Mouse (Mus musculus) stomach, embryonic 16.5 days (tissue): ENCODE data around the gene Men1. TPM values are rescaled to one million over a fixed set of nuclear protein-coding genes. Genes with fewer than 3 reads are reported as not detected.

Experiments
- ATAC-seq: fragments of 200-750 bp; cut with Nextera tagmentation; 2 replicates; pipeline ENCODE4 v1.8.0; 2017; ENCODE audit warnings: moderate number of reproducible peaks, moderate TSS enrichment; ENCODE audit not compliant: insufficient read depth, low FRiP score
- H3K27ac ChIP-seq: fragments of 300-500 bp; sonication (generic); 2 replicates; pipeline ENCODE4 v1.5.1; 2014; ENCODE audit warnings: low read length
- H3K27me3 ChIP-seq: fragments of 300-500 bp; sonication (generic); 2 replicates; pipeline ENCODE4 v1.6.1; 2014; ENCODE audit warnings: low read length, control low read depth, mixed read lengths; ENCODE audit not compliant: control insufficient read depth, insufficient read depth
- H3K36me3 ChIP-seq: fragments of 300-500 bp; sonication (generic); 2 replicates; pipeline ENCODE4 v1.6.1; 2014; ENCODE audit warnings: low read length; ENCODE audit not compliant: control insufficient read depth, insufficient read depth
- H3K4me1 ChIP-seq: fragments of 300-500 bp; sonication (generic); 2 replicates; pipeline ENCODE4 v1.6.1; 2014; ENCODE audit warnings: low read length, control low read depth, mixed read lengths; ENCODE audit not compliant: control insufficient read depth, insufficient read depth
- H3K4me2 ChIP-seq: fragments of 300-500 bp; sonication (generic); 2 replicates; pipeline ENCODE4 v1.6.1; 2014; ENCODE audit warnings: low read depth, low read length, mixed read lengths
- H3K4me3 ChIP-seq: fragments of 300-500 bp; sonication (generic); replicated peaks from 2 replicates; pipeline ENCODE4 v1.5.1; 2014; ENCODE audit warnings: mild to moderate bottlenecking, low read length
- H3K9ac ChIP-seq: fragments of 300-500 bp; sonication (generic); 2 replicates; pipeline ENCODE4 v1.6.1; 2014; ENCODE audit warnings: low read length
- H3K9me3 ChIP-seq: fragments of 300-500 bp; sonication (generic); replicated peaks from 2 replicates; pipeline ENCODE4 v1.6.1; 2016; ENCODE audit warnings: low read length, control low read depth; ENCODE audit not compliant: control insufficient read depth
- WGBS: fragments of 180-500 bp; shearing (Covaris S2); extraction: QIAGEN DNeasy Blood & Tissue Kit; methylation state at CpG from one replicate; pipeline ENCODE4 v1.1.7; 2014; 5-methylcytosine and 5-hydroxymethylcytosine counted together
- polyA plus RNA-seq: library from polyadenylated mRNA; unstranded; fragments of >200 nt; fragmentation: Nextera tagmentation; extraction: Ambion mirVana; gene quantifications from 2 replicates; pipeline ENCODE4 v1.2.1, GENCODE M21; 2015

Men1 gene
- polyA plus RNA-seq, 1 experiment from 2014 or later = 60.2 TPM

GRCm38 (mm10) chr19:6339890-6340504, 5.2 kb downstream of the Men1 start:
- peak overlapping the region; percentile 34; the same call in 1 of the 2 replicates for H3K27ac ChIP-seq
- H3K36me3 ChIP-seq = peaks cover 13% of the 10 kb centered on the region; the same call in 1 of the 2 replicates
- no peaks in the 10 kb centered on the region for H3K9me3 ChIP-seq
- H3K4me3 ChIP-seq = no peak overlapping the region
- H3K9ac ChIP-seq = no peak overlapping the region
- no peaks in the 10 kb centered on the region for H3K27me3 ChIP-seq
- WGBS = 67% methylated on average over 15 of the region's 15 CpGs
- 0 out of 2 replicates have a peak, but pooled peaks have one; percentile 3 for ATAC-seq
- peaks cover 25% of the 10 kb centered on the region for H3K4me1 ChIP-seq
- H3K4me2 ChIP-seq = peak overlapping the region; percentile 87; the same call in 1 of the 2 replicates

GRCm38 (mm10) chr19:6340524-6341452, 6.0 kb downstream of the Men1 start, which contains the start of gene Map4k2:
TSS of gene Map4k2 (plus strand) at chr19:6341135.
- Histone ChIP-seq H3K9ac (peak within 1 kb of the TSS; percentile 91), H3K27me3 (no peaks in the 10 kb centered on the region), H3K4me3 (peak within 1 kb of the TSS; percentile 73), H3K27ac (peak within 1 kb of the TSS; percentile 34; the same call in 1 of the 2 replicates), H3K4me2 (peak within 1 kb of the TSS; percentile 87), H3K9me3 (no peaks in the 10 kb centered on the region), H3K36me3 (peaks cover 14% of the 10 kb centered on the region; the same call in 1 of the 2 replicates), H3K4me1 (peaks cover 23% of the 10 kb centered on the region)
- peak; percentile 89 for ATAC-seq
- 4% methylated on average over 71 of the region's 72 CpGs for WGBS

- Histone ChIP-seq H3K27ac (no peak overlapping the region), H3K9me3 (no peaks in the 10 kb centered on the region), H3K4me3 (peak overlapping the region; percentile 73), H3K36me3 (peaks cover 21% of the 10 kb centered on the region), H3K27me3 (no peaks in the 10 kb centered on the region), H3K4me2 (peak overlapping the region; percentile 87), H3K9ac (peak overlapping the region; percentile 91), H3K4me1 (peaks cover 15% of the 10 kb centered on the region)
- no peak for ATAC-seq
- 10% methylated on average over 23 of the region's 23 CpGs for WGBS
These were observed 6.8 kb downstream of the Men1 start for GRCm38 (mm10) chr19:6341453-6342077.

GRCm38 (mm10) chr19:6342276-6342933, 7.6 kb downstream of the Men1 start:
- WGBS = 68% methylated on average over 5 of the region's 5 CpGs
- Histone ChIP-seq H3K36me3 (peaks cover 29% of the 10 kb centered on the region), H3K4me1 (peaks cover 11% of the 10 kb centered on the region), H3K9ac (no peak overlapping the region), H3K27me3 (no peaks in the 10 kb centered on the region), H3K27ac (no peak overlapping the region), H3K9me3 (no peaks in the 10 kb centered on the region), H3K4me3 (peak overlapping the region; percentile 73; the same call in 1 of the 2 replicates), H3K4me2 (peak overlapping the region; percentile 87; the same call in 1 of the 2 replicates)
- no peak for ATAC-seq

GRCm38 (mm10) chr19:6343066-6343925, 8.5 kb downstream of the Men1 start:
- Histone ChIP-seq H3K9me3 (no peaks in the 10 kb centered on the region), H3K27me3 (no peaks in the 10 kb centered on the region), H3K27ac (no peak overlapping the region), H3K4me2 (no peak overlapping the region), H3K4me1 (peaks cover 11% of the 10 kb centered on the region), H3K9ac (no peak overlapping the region), H3K4me3 (no peak overlapping the region), H3K36me3 (peaks cover 25% of the 10 kb centered on the region)
- ATAC-seq = no peak
- 80% methylated on average over 19 of the region's 19 CpGs for WGBS

- H3K9ac ChIP-seq = no peak overlapping the region
- H3K9me3 ChIP-seq = no peaks in the 10 kb centered on the region
- H3K27me3 ChIP-seq = no peaks in the 10 kb centered on the region
- ATAC-seq = no peak
- H3K27ac ChIP-seq = no peak overlapping the region
- H3K4me2 ChIP-seq = no peak overlapping the region
- peaks cover 11% of the 10 kb centered on the region for H3K4me1 ChIP-seq
- no peak overlapping the region for H3K4me3 ChIP-seq
- H3K36me3 ChIP-seq = peaks cover 22% of the 10 kb centered on the region; the same call in 1 of the 2 replicates
- WGBS = 85% methylated on average over 5 of the region's 5 CpGs
These were observed 9.2 kb downstream of the Men1 start for GRCm38 (mm10) chr19:6343996-6344395.

- ATAC-seq = no peak
- H3K27me3 ChIP-seq = no peaks in the 10 kb centered on the region
- H3K36me3 ChIP-seq = peaks cover 20% of the 10 kb centered on the region; the same call in 1 of the 2 replicates
- no peak overlapping the region for H3K9ac ChIP-seq
- no peak overlapping the region for H3K4me3 ChIP-seq
- no peak overlapping the region for H3K27ac ChIP-seq
- H3K9me3 ChIP-seq = no peaks in the 10 kb centered on the region
- WGBS = 90% methylated on average over 5 of the region's 5 CpGs
- H3K4me1 ChIP-seq = peaks cover 8% of the 10 kb centered on the region
- H3K4me2 ChIP-seq = no peak overlapping the region
These were observed 11.2 kb downstream of the Men1 start for GRCm38 (mm10) chr19:6346023-6346422.

GRCm38 (mm10) chr19:6346661-6347060, 11.9 kb downstream of the Men1 start:
- Histone ChIP-seq H3K4me3 (no peak overlapping the region), H3K9me3 (no peaks in the 10 kb centered on the region), H3K4me1 (peaks cover 5% of the 10 kb centered on the region), H3K27me3 (no peaks in the 10 kb centered on the region), H3K27ac (no peak overlapping the region), H3K9ac (no peak overlapping the region), H3K4me2 (no peak overlapping the region), H3K36me3 (peaks cover 20% of the 10 kb centered on the region; the same call in 1 of the 2 replicates)
- 85% methylated on average over 10 of the region's 10 CpGs for WGBS
- no peak for ATAC-seq
